Mouse (Mus musculus) WW6 (cell line): ENCODE data around the gene Actn4.

ENCODE experiments used
- DNase-seq: peaks from one replicate; pipeline ENCODE4 v3.0.0-alpha.2; 2013; ENCODE audit warnings: low read depth, low spot score

Actn4 gene

GRCm38 (mm10) chr7:28850642-28851041 lies 111.5 kb downstream of the Actn4 start:
- no peak for DNase-seq

GRCm38 (mm10) chr7:28849700-28850236 lies 112.4 kb downstream of the Actn4 start:
- no peak for DNase-seq

- no peak for DNase-seq
Observed at GRCm38 (mm10) chr7:28847273-28847672, 114.9 kb downstream of the Actn4 start.
